Mouse (Mus musculus) right cerebral cortex, adult 2 months (tissue): Measurements from ENCODE around the gene Mfap2.

Source experiments
- DNase-seq, 2 experiments: peaks; one replicate each; pipeline ENCODE4 v3.0.0; 2021 to 2022; ENCODE audit warnings: low spot score in 2 of 2

Gene Mfap2

GRCm38 (mm10) chr4:140987476-140987875 is 22.7 kb upstream of the Mfap2 start:
- no peak for DNase-seq

DNA sequence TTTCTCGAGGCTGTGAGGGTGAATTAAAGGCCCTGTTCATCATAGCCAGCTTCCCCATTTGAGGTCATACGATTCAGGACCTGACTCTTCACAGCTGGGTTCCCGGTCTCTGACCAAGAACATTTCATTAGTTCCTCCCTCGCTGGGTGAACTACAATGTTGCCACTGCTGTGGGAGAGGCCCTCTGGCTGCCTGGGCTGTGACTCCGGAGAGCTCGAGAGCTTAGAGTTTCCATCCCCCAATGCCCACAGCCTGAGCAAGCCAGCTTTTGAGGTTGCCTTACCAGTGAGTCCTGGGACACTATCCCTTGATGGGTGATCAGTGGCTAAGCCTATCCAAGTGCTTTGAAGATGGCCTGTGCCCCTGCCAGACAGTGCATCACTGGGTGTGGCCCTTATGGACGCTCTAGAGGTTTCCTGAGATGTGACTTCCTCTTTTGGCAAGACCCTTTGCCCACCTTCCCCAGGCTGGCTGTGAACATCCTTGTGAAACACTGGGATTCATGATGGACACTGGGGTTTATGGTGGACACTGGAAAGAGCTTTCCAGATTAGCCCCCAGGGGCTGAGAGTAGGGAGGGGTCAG is 21.4 kb upstream of the Mfap2 start:
- DNase-seq = no peak

- DNase-seq = no peak
These were observed 20.8 kb upstream of the Mfap2 start for GRCm38 (mm10) chr4:140989447-140989846.

DNA sequence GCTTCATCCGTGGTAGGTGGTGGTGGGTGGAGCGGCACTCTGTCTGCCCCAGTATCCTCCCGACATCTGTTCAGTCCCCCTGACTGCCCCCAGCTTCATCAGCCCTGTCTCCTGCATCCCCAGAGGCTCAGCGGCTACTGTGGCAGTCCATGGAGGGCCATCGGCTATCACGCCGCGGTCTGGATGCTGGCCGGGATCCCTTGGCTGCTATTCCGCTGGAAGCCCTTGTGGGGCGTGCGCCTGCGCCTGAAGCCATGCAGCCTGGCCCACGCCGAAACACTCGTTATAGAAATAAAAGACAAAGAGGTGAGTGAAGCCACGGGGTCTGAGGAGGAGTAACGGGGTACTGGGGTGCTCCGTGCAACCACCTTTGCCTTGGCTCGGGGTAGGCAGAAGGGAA is 18.0 kb upstream of the Mfap2 start:
- no peak for DNase-seq

DNA sequence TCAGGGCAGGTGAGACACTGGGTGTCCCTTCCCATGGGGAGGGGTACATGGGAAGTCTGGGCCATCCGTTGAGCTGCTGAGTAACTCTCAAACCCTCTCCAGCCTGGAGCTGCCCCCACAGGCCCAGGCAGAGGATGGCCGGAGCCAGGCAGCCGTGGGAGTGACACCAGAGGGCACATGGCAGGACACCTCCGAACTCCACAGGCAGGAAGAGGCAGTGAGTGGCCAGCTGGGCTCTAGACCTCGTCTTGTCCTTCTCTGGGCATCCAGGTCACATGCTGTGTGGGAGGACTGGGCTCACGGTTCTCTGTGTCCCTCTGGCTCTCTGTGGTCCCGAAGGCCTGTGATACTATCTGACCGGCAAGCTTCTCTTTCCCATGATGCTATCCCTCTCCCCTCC is 16.4 kb upstream of the Mfap2 start:
- no peak for DNase-seq

DNA sequence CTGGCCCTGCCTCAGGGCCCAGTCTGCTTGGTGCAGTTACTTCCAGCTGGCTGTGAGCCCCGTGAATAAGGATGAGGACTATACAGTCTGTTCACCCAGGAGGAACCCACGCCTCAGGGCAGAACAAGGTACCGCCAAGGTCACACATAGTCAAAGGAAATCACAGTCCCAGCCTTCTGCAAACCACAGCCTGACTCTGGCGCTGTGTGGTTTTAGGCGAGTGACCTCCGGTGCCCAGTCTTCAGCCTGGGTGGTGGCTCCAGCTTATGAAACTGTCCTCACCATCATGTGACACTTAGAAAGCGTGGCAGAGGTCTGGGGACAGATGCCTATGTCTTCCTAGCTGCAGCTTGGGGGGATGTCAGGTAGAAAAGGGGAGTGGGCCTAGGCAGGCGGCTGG is 14.4 kb upstream of the Mfap2 start:
- no peak for DNase-seq

- DNase-seq = no peak
These were observed 13.4 kb upstream of the Mfap2 start for GRCm38 (mm10) chr4:140996812-140997211.

DNA sequence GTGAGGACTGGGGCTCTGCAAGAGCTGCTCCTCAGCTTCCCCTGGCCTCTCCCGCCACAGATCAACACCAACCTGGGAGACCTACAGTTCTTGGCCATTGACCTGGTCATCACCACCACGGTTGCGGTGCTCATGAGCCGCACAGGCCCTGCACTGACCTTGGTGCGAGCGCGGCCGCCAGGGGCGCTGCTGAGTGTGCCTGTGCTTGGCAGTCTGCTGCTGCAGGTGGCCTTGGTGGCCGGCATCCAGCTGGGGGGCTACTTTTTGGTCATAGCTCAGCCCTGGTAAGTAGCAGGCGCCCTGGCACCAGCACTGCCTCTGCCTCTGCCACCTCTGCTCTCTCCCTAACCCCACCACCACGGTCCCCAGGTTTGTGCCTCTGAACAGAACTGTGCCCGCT is 4.2 kb upstream of the Mfap2 start:
- no peak for DNase-seq

- no peak for DNase-seq
These were observed 2.2 kb upstream of the Mfap2 start for GRCm38 (mm10) chr4:141008028-141008427.

DNA sequence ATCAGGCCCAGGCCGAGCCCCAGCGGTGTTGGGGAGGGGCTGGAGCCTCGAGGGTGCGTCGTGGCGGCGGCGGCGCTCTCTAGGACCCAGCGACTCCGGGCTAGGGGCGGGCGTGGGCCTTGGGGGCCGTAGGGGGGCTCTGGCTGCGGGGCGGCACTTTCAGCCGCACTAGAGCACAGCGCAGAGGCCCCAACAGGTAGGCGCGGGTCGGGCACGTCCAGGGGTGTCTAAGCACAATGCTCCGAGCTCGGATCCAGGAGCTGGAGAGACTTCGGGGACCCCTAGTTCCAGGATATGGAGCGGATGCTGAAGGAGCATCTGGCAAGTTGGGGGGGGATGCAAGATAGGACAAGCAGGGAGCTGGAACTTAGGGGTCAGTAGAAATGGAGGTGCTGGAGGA is 308 bp downstream of the Mfap2 start:
- no peak for DNase-seq

GRCm38 (mm10) chr4:141010941-141011429 is 767 bp downstream of the Mfap2 start:
- DNase-seq = no peak

DNA sequence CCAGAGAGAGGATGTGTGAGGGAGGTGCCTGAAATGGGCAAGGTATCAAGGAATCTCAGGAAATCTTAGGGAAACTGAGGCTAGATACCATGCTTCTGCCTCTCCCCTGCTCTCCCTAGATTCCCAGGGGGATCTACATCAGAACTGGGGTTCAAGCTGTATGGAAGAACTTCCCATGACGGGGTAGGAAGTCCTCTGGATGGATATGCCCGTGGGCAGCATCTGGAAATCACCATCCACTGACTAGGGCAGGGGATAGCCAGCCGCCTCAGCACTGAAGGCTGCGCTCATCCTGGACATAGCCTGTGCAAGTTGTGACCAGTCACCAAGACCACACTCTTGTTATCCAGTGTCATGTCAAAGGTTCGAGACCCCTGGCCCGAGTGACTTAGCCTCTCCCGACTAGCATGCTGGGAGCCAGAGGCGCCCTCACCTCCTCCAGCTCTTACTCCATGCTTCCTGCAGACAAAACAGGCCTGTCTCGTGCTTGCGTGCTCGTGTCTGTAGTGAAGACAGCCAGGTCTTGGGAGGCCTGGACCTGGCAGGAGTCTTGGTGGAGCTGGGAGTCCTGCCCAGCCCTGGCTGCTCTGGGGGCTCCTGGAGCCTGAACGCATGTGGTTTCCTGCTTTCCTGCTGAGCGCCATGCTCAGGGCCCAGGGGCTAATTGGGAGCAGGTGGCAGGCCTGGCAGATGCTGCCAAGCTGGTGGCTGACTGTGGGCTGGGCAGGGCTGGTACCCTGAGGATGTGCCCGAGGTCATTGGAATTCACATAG is 1.5 kb downstream of the Mfap2 start:
- DNase-seq = no peak

GRCm38 (mm10) chr4:141012558-141012957 is 2.3 kb downstream of the Mfap2 start:
- no peak for DNase-seq

GRCm38 (mm10) chr4:141014114-141014513 is 3.9 kb downstream of the Mfap2 start:
- DNase-seq = no peak

DNA sequence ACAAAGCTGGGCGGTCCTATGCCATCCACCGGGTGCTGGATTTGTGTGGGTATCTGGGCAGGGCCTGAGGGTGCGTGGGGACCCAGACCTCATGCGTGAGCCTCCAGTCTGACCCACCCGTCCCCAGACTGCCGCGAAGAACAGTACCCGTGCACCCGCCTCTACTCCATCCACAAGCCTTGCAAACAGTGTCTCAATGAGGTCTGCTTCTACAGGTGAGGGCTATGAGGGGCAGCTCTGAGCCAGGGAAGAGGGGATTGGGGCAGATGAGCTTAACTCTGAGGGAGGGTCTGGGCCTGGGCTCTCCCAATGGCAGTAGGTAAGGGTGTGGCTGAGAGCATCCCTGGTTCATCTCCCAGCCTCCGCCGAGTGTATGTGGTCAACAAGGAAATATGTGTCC is 4.6 kb downstream of the Mfap2 start:
- no peak for DNase-seq

GRCm38 (mm10) chr4:141015356-141015755 is 5.1 kb downstream of the Mfap2 start:
- no peak for DNase-seq

- no peak for DNase-seq
These were observed 6.1 kb downstream of the Mfap2 start for GRCm38 (mm10) chr4:141016311-141016710.

- no peak for DNase-seq
These were observed 7.6 kb downstream of the Mfap2 start for GRCm38 (mm10) chr4:141017657-141018436.

DNA sequence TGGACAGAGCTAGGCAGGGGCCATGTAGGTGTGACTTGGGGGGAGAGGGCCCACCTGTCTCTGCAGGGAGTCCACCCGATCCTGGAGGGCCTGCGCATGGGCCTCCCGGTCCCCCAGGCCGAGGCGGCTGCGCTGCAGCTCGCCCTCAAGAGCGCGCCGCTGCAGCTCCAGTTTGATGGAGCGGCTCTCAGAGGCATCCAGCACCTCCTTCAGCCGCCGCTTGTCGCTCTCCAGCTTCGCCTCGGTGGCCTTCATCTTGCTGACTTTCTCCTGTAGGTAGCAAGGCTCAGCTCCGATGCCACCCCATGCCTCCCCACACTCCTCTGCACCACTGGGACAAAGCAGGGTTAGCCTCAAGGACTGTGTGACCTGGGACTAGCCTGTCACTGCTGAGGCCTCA is 10.0 kb downstream of the Mfap2 start:
- DNase-seq = no peak

DNA sequence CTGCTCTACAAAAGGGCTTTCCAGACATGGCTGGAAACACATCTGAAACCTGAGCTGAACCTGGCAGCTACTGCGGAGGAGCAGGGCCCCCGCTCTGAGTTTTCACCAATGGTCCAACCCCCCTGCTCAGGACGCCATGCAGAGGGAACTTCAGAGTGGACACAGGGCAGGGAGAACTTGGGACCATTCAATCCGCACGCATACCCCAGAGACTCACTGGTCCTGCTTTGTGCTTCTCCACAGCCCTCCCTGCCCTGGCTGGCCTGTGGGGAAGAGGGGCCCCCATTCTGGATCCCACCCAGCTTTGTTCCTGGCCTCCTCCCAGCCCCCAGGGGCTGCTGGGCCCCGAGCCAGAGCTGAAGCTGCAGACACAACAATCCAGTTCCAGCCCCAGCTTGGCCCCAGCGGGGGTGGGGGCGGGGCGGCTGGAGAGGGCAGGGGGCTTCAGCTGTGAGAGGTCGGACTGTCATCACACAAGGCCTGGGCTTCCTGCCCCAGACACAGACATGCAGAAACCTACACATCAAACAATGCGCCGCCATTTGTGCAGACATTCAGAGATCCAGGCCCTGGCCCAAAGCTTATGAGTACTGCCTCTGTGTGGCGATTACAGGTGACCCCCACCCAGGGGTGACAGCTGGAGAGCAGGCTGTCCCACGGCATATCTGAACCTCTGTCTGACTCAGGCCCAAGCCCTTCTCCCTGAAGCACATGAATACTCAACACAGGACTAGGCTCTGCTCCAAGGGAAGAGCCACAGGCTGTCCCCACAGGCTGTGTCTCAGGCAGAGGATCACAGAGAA is 10.8 kb downstream of the Mfap2 start:
- DNase-seq = no peak

GRCm38 (mm10) chr4:141021614-141021929 is 11.4 kb downstream of the Mfap2 start:
- DNase-seq = no peak

- no peak for DNase-seq
These were observed 13.8 kb downstream of the Mfap2 start for GRCm38 (mm10) chr4:141024052-141024451.
